Mouse (Mus musculus) thymus, adult 2 months (tissue): Measurements from ENCODE around the gene Gdf5.
A peak's percentile ranks its signal among the peaks of the same experiment; 100 is the strongest.

Experiments used
- CTCF ChIP-seq: fragments of 200-500 bp; IDR thresholded peaks from 2 replicates; pipeline ENCODE4 v1.5.1; 2012; ENCODE audit warnings: mild to moderate bottlenecking, control low read depth, low read length, moderate library complexity, borderline replicate concordance; ENCODE audit not compliant: control insufficient read depth, poor library complexity, insufficient read depth; ENCODE audit errors: extremely low read depth
- POLR2A ChIP-seq: fragments of 200-500 bp; IDR thresholded peaks from 2 replicates; pipeline ENCODE4 v1.6.1; 2012; ENCODE audit warnings: mild to moderate bottlenecking, low read length, control low read depth, moderate library complexity; ENCODE audit not compliant: control insufficient read depth, poor library complexity, insufficient read depth; ENCODE audit errors: extremely low read depth

DNA sequence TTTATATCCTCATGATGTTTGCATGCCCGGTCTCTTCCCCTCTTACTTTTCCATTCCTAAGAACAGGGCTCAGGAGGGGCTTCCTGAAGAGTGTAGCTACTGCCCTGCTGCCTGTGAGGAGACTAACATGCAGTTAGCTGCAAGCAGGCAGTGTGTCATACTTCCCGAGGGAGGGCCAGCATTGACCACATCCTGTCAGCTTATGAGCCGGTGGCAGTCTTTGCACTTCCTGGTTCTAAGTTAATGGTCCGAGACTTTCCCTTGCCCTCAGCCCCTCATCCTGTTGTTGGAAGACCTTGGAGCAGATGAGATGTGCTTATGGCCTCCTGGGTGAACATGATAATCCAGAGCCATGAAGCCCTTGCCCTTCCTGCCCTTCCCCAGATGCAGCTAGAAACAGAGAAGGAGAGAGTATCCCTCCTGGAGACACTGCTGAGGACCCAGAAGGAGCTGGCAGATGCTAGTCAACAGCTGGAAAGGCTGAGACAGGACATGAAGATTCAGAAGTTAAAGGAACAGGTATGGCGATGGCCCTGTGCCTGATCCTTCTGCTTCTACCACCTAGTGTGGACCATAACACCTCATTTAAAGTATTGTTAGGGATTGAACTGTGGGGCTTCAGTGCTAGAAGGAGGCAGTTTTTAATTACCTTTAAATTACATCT lies 34.3 kb upstream of the Gdf5 start:
- 0 out of 2 replicates have a peak, but pooled peaks have one; percentile 25 for TF ChIP-seq POLR2A
- no peak for TF ChIP-seq CTCF
